Mouse (Mus musculus) heart, postnatal 0 days (tissue): ENCODE results near the gene Srsf5. TPM values are rescaled to one million over a fixed set of nuclear protein-coding genes. Genes with fewer than 3 reads are reported as not detected.
"Not testable (repeated sequence)": the region's sequence is repeated elsewhere in the genome, so short reads cannot be mapped to it uniquely, and the experiment has no call there.

Experiments used
- ATAC-seq: fragments of 200-750 bp; cut with Nextera tagmentation; 2 replicates; pipeline ENCODE4 v1.8.0; 2017; ENCODE audit warnings: low read depth, moderate number of reproducible peaks, moderate library complexity; ENCODE audit not compliant: insufficient read depth
- DNase-seq: peaks from one replicate; pipeline ENCODE4 v3.0.0-alpha.2; 2016; ENCODE audit warnings: low spot score
- H3K27ac ChIP-seq: fragments of 300-500 bp; sonication (generic); 2 replicates; pipeline ENCODE4 v1.5.1; 2014; ENCODE audit warnings: low read depth, mild to moderate bottlenecking
- H3K27me3 ChIP-seq: fragments of 300-500 bp; sonication (generic); 2 replicates; pipeline ENCODE4 v1.6.1; 2014; ENCODE audit warnings: low read length, mixed read lengths; ENCODE audit not compliant: control insufficient read depth, insufficient read depth
- H3K36me3 ChIP-seq: fragments of 300-500 bp; sonication (generic); replicated peaks from 2 replicates; pipeline ENCODE4 v1.6.1; 2014; ENCODE audit warnings: low read length, mixed read lengths; ENCODE audit not compliant: control insufficient read depth, insufficient read depth
- H3K4me1 ChIP-seq: fragments of 300-500 bp; sonication (generic); 2 replicates; pipeline ENCODE4 v1.6.1; 2014; ENCODE audit warnings: antibody characterized with exemption; ENCODE audit not compliant: control insufficient read depth, insufficient read depth
- H3K4me2 ChIP-seq: fragments of 300-500 bp; sonication (generic); 2 replicates; pipeline ENCODE4 v1.6.1; 2014; ENCODE audit warnings: low read depth, mild to moderate bottlenecking, low read length, moderate library complexity
- H3K4me3 ChIP-seq: fragments of 300-500 bp; sonication (generic); 2 replicates; pipeline ENCODE4 v1.5.1; 2014; ENCODE audit warnings: low read depth, low read length
- H3K9ac ChIP-seq: fragments of 300-500 bp; sonication (generic); replicated peaks from 2 replicates; pipeline ENCODE4 v1.6.1; 2014; ENCODE audit warnings: low read depth, low read length, mixed read lengths
- H3K9me3 ChIP-seq: fragments of 300-500 bp; sonication (generic); replicated peaks from 2 replicates; pipeline ENCODE4 v1.6.1; 2016; ENCODE audit warnings: low read length; ENCODE audit not compliant: control insufficient read depth
- CTCF ChIP-seq: IDR thresholded peaks from 2 replicates; pipeline ENCODE4 v1.5.1; 2016; ENCODE audit warnings: antibody characterized with exemption, control low read depth, low read depth
- EP300 ChIP-seq: IDR thresholded peaks from 2 replicates; pipeline ENCODE4 v1.6.1; 2016; ENCODE audit warnings: antibody characterized with exemption, low read depth
- WGBS: fragments of 180-500 bp; shearing (Covaris S2); extraction: QIAGEN DNeasy Blood & Tissue Kit; methylation state at CpG from one replicate; pipeline ENCODE4 v1.1.7; 2014; 5-methylcytosine and 5-hydroxymethylcytosine counted together
- polyA plus RNA-seq: library from polyadenylated mRNA; unstranded; fragments of >200 nt; fragmentation: Nextera tagmentation; extraction: Ambion mirVana; gene quantifications from 2 replicates; pipeline ENCODE4 v1.2.1, GENCODE M21; 2015
- total RNA-seq: library from RNA; depleted of rRNA; stranded (reverse); fragments of >200 nt; gene quantifications from 2 replicates; pipeline ENCODE4 v1.2.3, GENCODE M21; 2014; ENCODE audit warnings: low replicate concordance

Gene Srsf5
- total and polyA plus RNA-seq, 2 experiments from 2014 or later, result 227 to 275 TPM

DNA sequence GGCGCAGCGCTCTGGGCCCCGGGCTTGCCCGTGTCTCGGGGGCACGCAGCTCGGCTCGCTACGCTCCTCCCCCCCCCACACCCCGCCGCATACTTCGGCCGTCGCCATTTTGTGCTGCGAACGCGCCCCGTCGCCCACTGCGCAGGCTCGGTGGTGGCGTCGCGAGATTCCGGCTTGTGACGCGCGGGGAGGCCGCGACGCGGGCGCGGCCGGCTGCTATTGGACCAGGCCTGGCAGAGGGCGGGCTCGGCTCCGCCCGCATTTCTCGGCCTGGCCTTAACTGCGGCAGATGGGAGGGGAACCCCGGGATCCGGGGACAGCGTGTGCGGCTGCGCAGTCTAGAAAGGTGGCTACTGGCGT, 672 bp downstream of the Srsf5 start:
- Histone ChIP-seq H3K36me3 (peaks cover 36% of the 10 kb centered on the region), H3K4me3 (peak overlapping the region; percentile 99), H3K4me2 (peak overlapping the region; percentile 86), H3K4me1 (peaks cover 7% of the 10 kb centered on the region; the same call in 1 of the 2 replicates), H3K27me3 (no peaks in the 10 kb centered on the region), H3K9me3 (no peaks in the 10 kb centered on the region), H3K27ac (peak overlapping the region; percentile 100), H3K9ac (peak overlapping the region; percentile 100)
- 0% methylated on average over 30 of the region's 47 CpGs for WGBS
- DNase-seq (peak; percentile 95), ATAC-seq (peak; percentile 95)
- TF ChIP-seq EP300 (no peak; the same call in 1 of the 2 replicates), CTCF (no peak)

DNA sequence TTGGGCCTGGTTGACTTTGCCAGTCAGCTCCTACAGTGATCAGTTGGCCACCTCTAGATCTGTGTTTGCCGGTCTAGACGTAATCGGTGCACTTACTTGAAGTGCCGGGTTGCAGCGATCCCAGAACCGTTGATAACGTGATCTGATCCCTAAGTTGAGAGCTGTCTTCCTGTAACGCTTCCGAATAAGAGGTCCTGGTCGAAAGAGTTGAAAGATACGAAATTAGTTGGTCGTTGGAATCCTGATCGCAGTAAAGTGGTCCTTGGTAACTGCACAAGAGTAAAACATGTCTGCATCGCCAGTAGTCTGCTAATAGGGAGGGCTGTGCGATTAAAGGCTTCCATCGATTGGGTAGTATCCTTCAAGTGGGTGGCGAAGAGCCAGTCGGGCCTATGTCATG, 2.9 kb downstream of the Srsf5 start:
- no peaks in the 10 kb centered on the region for H3K27me3 ChIP-seq
- peaks cover 7% of the 10 kb centered on the region; the same call in 1 of the 2 replicates for H3K4me1 ChIP-seq
- no peaks in the 10 kb centered on the region for H3K9me3 ChIP-seq
- no peak overlapping the region for H3K4me2 ChIP-seq
- 86% methylated on average over 18 of the region's 18 CpGs for WGBS
- no peak overlapping the region for H3K4me3 ChIP-seq
- TF ChIP-seq CTCF (no peak), EP300 (no peak)
- H3K36me3 ChIP-seq, result peaks cover 57% of the 10 kb centered on the region
- H3K27ac ChIP-seq, result no peak overlapping the region
- DNase-seq (no peak), ATAC-seq (no peak)
- H3K9ac ChIP-seq, result no peak overlapping the region

DNA sequence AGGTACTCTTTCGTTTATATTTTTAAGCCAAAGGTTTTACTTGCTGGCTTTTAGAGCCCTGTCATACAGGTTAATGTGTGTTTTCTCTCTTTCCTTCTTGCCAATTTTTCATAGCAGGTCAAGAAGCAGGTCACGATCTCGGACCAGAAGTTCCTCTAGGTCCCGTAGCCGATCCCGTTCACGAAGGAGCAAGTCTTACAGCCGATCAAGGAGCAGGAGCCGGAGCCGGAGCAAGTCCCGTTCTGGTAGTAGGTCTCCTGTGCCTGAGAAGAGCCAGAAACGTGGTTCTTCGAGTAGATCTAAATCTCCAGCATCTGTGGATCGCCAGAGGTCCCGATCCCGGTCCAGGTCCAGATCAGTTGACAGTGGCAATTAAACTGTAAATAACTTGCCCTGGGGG, 4.3 kb downstream of the Srsf5 start:
- peaks cover 71% of the 10 kb centered on the region for H3K36me3 ChIP-seq
- 89% methylated on average over 15 of the region's 16 CpGs for WGBS
- ATAC-seq, H3K9me3 ChIP-seq, H3K4me1 ChIP-seq, H3K9ac ChIP-seq, DNase-seq, H3K4me3 ChIP-seq, H3K27me3 ChIP-seq, H3K4me2 ChIP-seq, H3K27ac ChIP-seq: not testable (repeated sequence)

DNA sequence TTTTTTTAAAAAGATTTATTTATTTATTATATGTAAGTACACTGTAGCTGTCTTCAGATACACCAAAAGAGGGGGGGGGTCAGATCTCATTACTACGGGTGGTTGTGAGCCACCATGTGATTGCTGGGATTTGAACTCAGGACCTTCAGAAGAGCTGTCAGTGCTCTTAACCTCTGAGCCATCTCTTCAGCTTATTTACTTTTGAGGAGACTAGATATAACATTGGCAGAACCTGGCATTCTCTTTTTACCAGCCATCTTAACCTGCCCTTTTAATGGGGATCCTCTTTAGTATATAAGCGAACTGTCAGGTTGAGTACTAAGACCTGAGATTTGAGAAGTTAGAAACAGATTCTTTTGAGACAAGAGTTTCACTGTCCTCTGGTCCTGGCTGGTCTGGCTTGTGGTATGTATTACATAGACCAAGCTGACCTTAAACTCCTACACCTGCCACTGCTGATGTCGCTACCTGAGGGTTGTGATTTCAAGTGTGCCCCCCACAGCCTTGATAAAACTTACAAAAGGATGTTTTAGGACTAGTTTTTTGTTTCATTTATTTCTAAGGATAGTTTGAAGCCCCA, 6.4 kb downstream of the Srsf5 start:
- Histone ChIP-seq H3K27me3 (no peaks in the 10 kb centered on the region), H3K36me3 (peaks cover 87% of the 10 kb centered on the region), H3K9ac (no peak overlapping the region), H3K4me3 (no peak overlapping the region), H3K9me3 (no peaks in the 10 kb centered on the region), H3K4me2 (no peak overlapping the region), H3K27ac (no peak overlapping the region), H3K4me1 (peaks cover 5% of the 10 kb centered on the region; the same call in 1 of the 2 replicates)
- TF ChIP-seq CTCF, result no peak
- WGBS, result 84% methylated on average over 3 of the region's 3 CpGs
- no peak for ATAC-seq
- DNase-seq, result no peak

DNA sequence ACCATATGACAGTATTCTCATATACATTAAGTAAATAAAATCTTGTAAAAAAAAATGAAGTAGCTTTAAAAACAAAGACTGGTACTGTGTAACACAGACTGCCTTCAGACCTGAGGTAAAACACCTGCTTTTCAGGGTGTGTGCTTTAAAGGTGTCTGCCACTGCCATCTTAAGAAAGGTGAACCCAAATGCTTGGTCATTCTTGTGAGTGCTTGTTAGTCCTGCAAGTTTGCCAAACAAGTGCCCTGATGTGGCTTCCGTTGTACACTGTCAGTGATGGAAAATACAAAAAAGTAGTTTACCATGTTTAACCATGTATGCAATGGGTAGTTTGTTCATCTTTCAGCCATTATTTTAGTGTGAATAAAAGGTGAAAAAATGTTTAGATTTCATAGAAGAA, 7.2 kb downstream of the Srsf5 start:
- Histone ChIP-seq H3K27me3 (no peaks in the 10 kb centered on the region), H3K27ac (no peak overlapping the region), H3K4me2 (no peak overlapping the region), H3K9me3 (no peaks in the 10 kb centered on the region), H3K9ac (no peak overlapping the region), H3K4me1 (no peaks in the 10 kb centered on the region; the same call in 1 of the 2 replicates), H3K36me3 (peaks cover 87% of the 10 kb centered on the region), H3K4me3 (no peak overlapping the region)
- WGBS, result 87% methylated on average over 1 of the region's 1 CpGs
- no peak for ATAC-seq
- DNase-seq, result no peak
- TF ChIP-seq EP300, result no peak
- TF ChIP-seq CTCF, result no peak

DNA sequence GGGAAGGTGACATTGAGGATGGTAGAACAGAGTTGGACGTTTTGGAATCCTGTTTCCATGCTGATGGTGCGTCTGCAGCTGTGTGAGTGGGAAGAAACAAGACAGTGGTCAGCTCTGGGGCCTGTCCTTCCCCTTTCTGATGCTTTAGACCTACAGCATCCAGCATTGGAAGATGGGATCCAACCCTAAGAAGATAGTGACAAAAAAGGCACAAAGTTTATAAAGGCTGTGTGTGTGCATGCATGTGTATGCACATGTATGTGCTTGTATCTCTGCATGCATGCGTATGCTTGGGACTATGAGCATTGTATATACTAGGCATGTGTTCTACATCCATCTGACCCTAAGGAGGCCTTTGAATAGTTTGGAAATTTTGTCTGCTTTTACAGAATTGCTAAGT, 10.7 kb downstream of the Srsf5 start:
- ATAC-seq (no peak), DNase-seq (no peak)
- 84% methylated on average over 3 of the region's 3 CpGs for WGBS
- Histone ChIP-seq H3K27me3 (no peaks in the 10 kb centered on the region), H3K9me3 (no peaks in the 10 kb centered on the region), H3K27ac (no peak overlapping the region), H3K4me3 (no peak overlapping the region), H3K4me2 (no peak overlapping the region), H3K36me3 (peaks cover 84% of the 10 kb centered on the region), H3K4me1 (no peaks in the 10 kb centered on the region; the same call in 1 of the 2 replicates), H3K9ac (no peak overlapping the region)
- TF ChIP-seq CTCF, result no peak
- no peak for TF ChIP-seq EP300
